Mouse (Mus musculus): ENCODE results near the gene Wipf2.

The Wipf2 gene
- long read RNA-seq, experiment 1, partial matches to known transcripts = 0 of 5 reads
- long read RNA-seq, experiment 1, other reads (novel, unspliced or antisense) = 5 of 5 reads
- long read RNA-seq, experiment 2, partial matches to known transcripts = 0 of 3 reads
- long read RNA-seq, experiment 2, other reads (novel, unspliced or antisense) = 3 of 3 reads

- intact Hi-C loops (cut with DNase I) = no loop called here
Observed at GRCm38 (mm10) chr11:98863028-98863750, at the start of gene Wipf2. Gene Wipf2 (plus strand): TSS chr11:98863638.

GRCm38 (mm10) chr11:98816706-98817239 is 46.7 kb upstream of the Wipf2 start:
- intact Hi-C loops (cut with DNase I) = no loop called here

- intact Hi-C loops (cut with DNase I) = no loop called here
Observed at GRCm38 (mm10) chr11:98820968-98821367, 42.5 kb upstream of the Wipf2 start.

GRCm38 (mm10) chr11:98826071-98826470 is 37.4 kb upstream of the Wipf2 start:
- intact Hi-C loops (cut with DNase I) = loop anchor here (5.0 kb wide), 1 partner anchor 114 kb away; no protein-coding TSS in a partner anchor

GRCm38 (mm10) chr11:98827877-98828276 is 35.6 kb upstream of the Wipf2 start:
- intact Hi-C loops (cut with DNase I) = loop anchor here (2.0 to 5.0 kb wide), 2 partner anchors 39 to 116 kb away; no protein-coding TSS in a partner anchor

GRCm38 (mm10) chr11:98829091-98829775 is 34.2 kb upstream of the Wipf2 start:
- intact Hi-C loops (cut with DNase I) = loop anchor here (2.0 to 5.0 kb wide), 2 partner anchors 40 to 117 kb away; no protein-coding TSS in a partner anchor

- intact Hi-C loops (cut with DNase I) = loop anchor here (2.0 to 5.0 kb wide), 3 partner anchors 41 to 128 kb away; partner anchors contain the start of gene Csf3
Observed at GRCm38 (mm10) chr11:98829875-98830274, 33.6 kb upstream of the Wipf2 start.

GRCm38 (mm10) chr11:98835296-98835695 is 28.1 kb upstream of the Wipf2 start:
- intact Hi-C loops (cut with DNase I) = no loop called here

- intact Hi-C loops (cut with DNase I) = no loop called here
Observed at GRCm38 (mm10) chr11:98835725-98836124, 27.7 kb upstream of the Wipf2 start.

- intact Hi-C loops (cut with DNase I) = no loop called here
Observed at GRCm38 (mm10) chr11:98836128-98836527, 27.3 kb upstream of the Wipf2 start.

GRCm38 (mm10) chr11:98836651-98837141 is 26.7 kb upstream of the Wipf2 start, which contains the start of gene Rapgefl1:
Gene Rapgefl1 (plus strand): TSS chr11:98836785.
- intact Hi-C loops (cut with DNase I) = no loop called here

- intact Hi-C loops (cut with DNase I) = no loop called here
Observed at GRCm38 (mm10) chr11:98837231-98837704, 26.2 kb upstream of the Wipf2 start.

- intact Hi-C loops (cut with DNase I) = no loop called here
Observed at GRCm38 (mm10) chr11:98837917-98838316, 25.5 kb upstream of the Wipf2 start.

- intact Hi-C loops (cut with DNase I) = no loop called here
Observed at GRCm38 (mm10) chr11:98838512-98838911, 24.9 kb upstream of the Wipf2 start.

- intact Hi-C loops (cut with DNase I) = no loop called here
Observed at GRCm38 (mm10) chr11:98839402-98839801, 24.0 kb upstream of the Wipf2 start.

GRCm38 (mm10) chr11:98839897-98840296 is 23.5 kb upstream of the Wipf2 start:
- intact Hi-C loops (cut with DNase I) = no loop called here

GRCm38 (mm10) chr11:98846016-98846415 is 17.4 kb upstream of the Wipf2 start:
- intact Hi-C loops (cut with DNase I) = no loop called here

- intact Hi-C loops (cut with DNase I) = no loop called here
Observed at GRCm38 (mm10) chr11:98846865-98847604, 16.4 kb upstream of the Wipf2 start.

- intact Hi-C loops (cut with DNase I) = no loop called here
Observed at GRCm38 (mm10) chr11:98849196-98849894, 14.1 kb upstream of the Wipf2 start.

Data from adrenal gland (tissue).